Comparison of ENCODE assay signal across 8 mouse cellular contexts in genomic region chr17:21532101-21532951, GRCm38 (mm10). TPM values are rescaled to one million over a fixed set of nuclear protein-coding genes. Genes with fewer than 3 reads are reported as not detected.
DNase-seq lines count a peak whose midpoint lies in the region; ATAC-seq and TF ChIP-seq lines count a peak whose summit lies in the region.

No protein-coding gene starts in this region.

- DNase-seq in Patski (ENCODE audit: low read depth, low spot score), result no peak
- peak; percentile 79 for DNase-seq in cerebellum, adult 9-11 months
- peak; percentile 72 for DNase-seq in gastrocnemius, adult 18-20 months (ENCODE audit: low spot score)
- peak; percentile 69 for DNase-seq in left cerebral cortex, adult 11 months (ENCODE audit: low spot score)
- DNase-seq in lung, postnatal 36 days, result peak; percentile 86
- peak; percentile 91 for DNase-seq in retina, postnatal 1 day
- peak; percentile 63 to 64 for DNase-seq in thymus, postnatal 36 days

- peak overlapping the region; percentile 90 for H3K9ac ChIP-seq in hindbrain, embryonic 15.5 days

- peak overlapping the region; percentile 92 for H3K27ac ChIP-seq in hindbrain, embryonic 15.5 days (replicated peaks)

- no peaks in the 10 kb centered on the region for H3K9me3 ChIP-seq in hindbrain, embryonic 15.5 days

- H3K4me3 ChIP-seq in hindbrain, embryonic 15.5 days, result peak overlapping the region; percentile 81

- peak overlapping the region; percentile 83 for H3K4me2 ChIP-seq in hindbrain, embryonic 15.5 days

- no peaks in the 10 kb centered on the region for H3K36me3 ChIP-seq in hindbrain, embryonic 15.5 days

- in situ Hi-C loops in Patski (cut with MboI; ENCODE audit: low pct_unique_long_range_greater_than_20kb), result no loop called here

- H3K27me3 ChIP-seq in Patski, result no peaks in the 10 kb centered on the region
- H3K27me3 ChIP-seq in hindbrain, embryonic 15.5 days, result no peaks in the 10 kb centered on the region

- TF ChIP-seq CTCF in Patski (IDR thresholded peaks at IDR 0.05), result peak; percentile 30

- POLR2A ChIA-PET in Patski (lab: Charles Lee), result no interaction called here

- H3K4me1 ChIP-seq in hindbrain, embryonic 15.5 days (replicated peaks), result peaks cover 30% of the 10 kb centered on the region

- CTCF ChIA-PET in Patski (lab: Charles Lee), result interaction anchor here (1.2 to 1.5 kb wide), 3 partner anchors 9 to 260 kb away, joined by 3 to 6 read pairs (median 4); no protein-coding TSS in a partner anchor

- under 1% methylated on average over 54 of the region's 54 CpGs for WGBS in hindbrain, embryonic 15.5 days

- peak; percentile 75 for ATAC-seq in Patski
- peak; percentile 90 for ATAC-seq in hindbrain, embryonic 15.5 days (ENCODE audit: low FRiP score, low read depth)

RNA-seq across cellular contexts. Expression of gene Zfp52, which starts 3.0 kb away (rescaled TPM):
- polyA plus RNA-seq in Patski (2021), result 15.6 TPM
- total RNA-seq in gastrocnemius, adult 18-20 months (2021), result 1 to 10 TPM; 6.4 to 8.7 TPM
- polyA plus RNA-seq in hindbrain, embryonic 15.5 days (2015; fragmentation: Nextera tagmentation; extraction: Ambion mirVana), result 2.2 and 2.3 TPM in 2 replicates

RNA-seq across cellular contexts. Expression of gene Zfp948, which starts 34.5 kb away (rescaled TPM):
- 11.4 TPM for polyA plus RNA-seq in Patski (2021)
- 1 to 10 TPM; 2.3 to 3.2 TPM for total RNA-seq in gastrocnemius, adult 18-20 months (2021)
- 19.2 and 20.5 TPM in 2 replicates for polyA plus RNA-seq in hindbrain, embryonic 15.5 days (2015; fragmentation: Nextera tagmentation; extraction: Ambion mirVana)

RNA-seq across cellular contexts. Expression of gene Zfp53, which starts 43.5 kb away (rescaled TPM):
- 17.9 TPM for polyA plus RNA-seq in Patski (2021)
- 1 to 10 TPM; 1.1 to 1.2 TPM for total RNA-seq in gastrocnemius, adult 18-20 months (2021)
- polyA plus RNA-seq in hindbrain, embryonic 15.5 days (2015; fragmentation: Nextera tagmentation; extraction: Ambion mirVana), result 9.4 and 9.5 TPM in 2 replicates
